Mouse (Mus musculus) cerebellum, adult (tissue): Measurements from ENCODE around the gene Taf8.

Experiments
- ATAC-seq: cut with Nextera tagmentation; 2 replicates; pipeline ENCODE4 v1.9.2; 2017; ENCODE audit warnings: mild to moderate bottlenecking, moderate library complexity, mixed read lengths; ENCODE audit not compliant: insufficient number of reproducible peaks, low FRiP score, low TSS enrichment

Taf8 gene

DNA sequence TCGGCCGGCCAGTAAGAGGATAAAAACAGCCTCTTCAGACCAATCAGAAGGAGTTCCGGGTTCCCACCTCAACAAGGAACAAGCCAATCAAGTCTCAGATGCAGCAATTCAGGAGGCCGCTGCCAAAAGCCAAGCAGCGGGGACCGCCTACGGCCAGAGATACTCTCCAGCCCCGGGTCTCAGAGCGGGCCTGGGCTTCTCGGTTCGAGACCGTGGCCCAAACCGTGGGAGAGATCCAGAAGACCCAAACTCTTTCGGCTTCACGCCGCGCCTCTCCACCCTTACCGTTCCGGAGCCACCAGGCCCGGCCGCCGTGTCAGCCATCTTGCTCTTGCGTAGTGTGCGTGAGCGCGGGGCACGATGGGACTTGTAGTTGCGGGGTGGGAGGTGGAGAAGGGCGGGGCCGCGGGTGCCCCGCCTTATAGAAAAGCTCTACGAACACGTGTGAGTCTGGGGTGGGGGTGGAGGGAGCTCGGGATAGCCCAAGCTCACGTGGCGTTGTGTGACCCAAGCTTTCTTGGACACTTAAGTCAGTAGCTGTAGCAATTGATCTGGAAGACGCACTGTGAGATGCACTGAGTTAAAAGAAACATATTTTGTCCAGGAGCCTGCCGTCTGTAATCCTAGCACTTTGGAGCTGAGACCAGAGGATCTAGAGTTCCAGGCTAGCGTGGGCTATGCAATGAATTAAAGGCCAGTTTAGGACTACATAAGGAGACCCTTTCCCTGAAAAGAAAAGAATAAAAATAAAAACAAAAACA, at the start of gene Taf8:
Taf8 (minus strand) TSS at position 347 of the 761 bp plus-strand sequence.
- ATAC-seq = peak; percentile 96

DNA sequence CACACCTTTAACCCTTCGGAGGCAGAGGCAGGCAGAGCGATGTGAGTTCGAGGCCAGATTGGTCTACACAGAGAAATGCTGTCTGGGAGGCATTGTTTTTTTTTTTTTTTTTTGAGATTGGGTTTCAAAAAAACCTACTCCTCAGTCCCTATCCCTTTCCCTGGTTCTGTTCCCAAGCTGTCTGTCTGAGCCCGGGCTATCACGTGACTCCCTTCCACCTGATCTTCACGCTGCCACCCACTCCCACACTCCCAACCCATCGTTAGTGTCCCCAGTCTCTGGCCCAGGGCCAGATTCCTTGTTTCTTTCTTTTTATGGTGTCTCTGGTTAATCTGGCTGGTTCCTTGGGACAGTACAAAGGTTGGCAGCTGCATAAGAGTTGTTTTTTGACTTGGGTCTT, 49.0 kb upstream of the Taf8 start:
- no peak for ATAC-seq

DNA sequence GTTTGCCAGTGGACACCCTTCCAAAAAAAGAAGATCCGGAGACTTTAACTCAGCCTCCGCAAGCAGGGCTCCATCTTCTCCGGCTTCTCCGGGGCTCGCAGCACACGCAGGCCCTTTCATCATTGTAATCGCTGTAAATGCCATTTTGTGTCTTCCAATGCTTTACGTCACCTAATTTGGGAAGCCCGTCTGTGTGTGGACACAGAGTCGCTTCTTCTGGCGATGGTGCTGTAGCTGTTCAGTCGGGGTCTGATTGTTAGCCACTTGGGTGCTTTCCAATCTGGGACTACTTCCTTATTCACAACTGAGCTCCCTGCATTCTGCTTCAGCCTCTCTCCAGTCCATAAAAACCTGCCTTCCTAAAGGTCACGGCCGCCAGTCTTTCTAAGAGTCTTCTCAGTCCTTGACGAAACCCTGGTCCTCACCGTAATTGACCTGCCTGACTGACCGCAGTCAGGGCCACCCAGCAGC, 43.8 kb upstream of the Taf8 start:
- no peak for ATAC-seq

DNA sequence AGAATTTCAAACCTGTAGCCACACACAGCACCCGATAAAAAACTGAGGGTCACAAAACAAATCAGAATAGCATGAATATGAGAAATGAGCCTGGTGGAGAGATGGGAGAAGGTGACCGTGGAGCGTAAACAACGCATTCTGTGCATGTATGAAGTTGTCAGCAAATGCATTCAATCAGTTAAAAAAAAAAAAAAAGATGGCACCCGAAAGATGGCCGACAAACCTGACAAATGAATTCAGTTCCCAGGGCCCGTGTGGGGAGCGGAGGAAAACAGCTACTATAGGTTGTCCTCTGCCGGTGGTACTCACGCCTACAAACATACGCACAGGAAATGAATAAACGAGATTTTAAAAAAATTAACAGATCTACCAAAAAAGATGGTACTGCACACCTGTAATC, 43.1 kb upstream of the Taf8 start:
- ATAC-seq = no peak

DNA sequence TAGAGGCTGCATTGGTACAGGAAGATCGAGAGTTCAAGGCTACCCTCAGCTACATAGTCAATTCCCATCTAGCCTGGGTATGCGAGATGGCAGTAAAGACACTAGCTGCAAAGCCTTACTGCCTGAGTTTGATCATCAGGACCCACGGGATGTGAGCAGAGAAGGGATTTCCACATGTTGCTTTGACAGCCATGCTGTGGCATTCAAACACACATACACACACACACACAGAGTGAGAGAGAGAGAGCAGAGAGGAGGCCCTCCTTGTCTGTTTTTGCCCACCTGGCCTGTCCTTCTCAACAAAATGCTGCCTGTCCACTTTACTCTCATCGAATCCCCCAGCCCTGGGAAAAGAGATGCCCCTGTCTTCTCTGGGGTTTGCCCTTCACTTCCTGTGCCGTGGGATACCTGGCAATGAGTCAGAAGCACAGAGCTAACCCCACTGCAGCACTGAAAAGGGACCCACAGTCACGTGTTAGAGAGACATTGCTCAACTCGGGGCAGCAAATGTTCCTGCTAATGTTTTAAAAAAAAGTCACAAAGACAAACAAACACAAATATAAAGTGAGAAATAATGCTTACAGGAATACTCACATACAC, 41.1 kb upstream of the Taf8 start:
- ATAC-seq = no peak

DNA sequence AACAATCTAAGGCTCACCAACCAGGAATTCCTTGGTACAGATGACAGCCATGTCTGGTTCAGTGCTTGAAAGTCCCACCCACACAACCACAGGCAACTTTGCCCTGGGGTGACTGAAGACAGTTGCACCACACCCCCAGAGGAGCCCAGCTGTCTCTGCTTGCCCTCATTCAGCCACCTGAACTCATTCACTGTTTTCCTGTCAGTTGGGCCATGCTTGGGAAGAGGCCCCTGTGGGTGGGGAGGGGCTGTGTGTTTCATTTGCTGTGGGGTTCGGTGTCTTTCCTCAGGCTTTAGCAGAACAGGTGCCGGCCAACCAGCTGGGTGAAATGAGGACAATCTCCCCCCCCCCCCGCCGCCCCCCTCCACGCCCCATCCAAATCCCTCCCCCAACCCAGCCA, 40.0 kb upstream of the Taf8 start:
- ATAC-seq = no peak

DNA sequence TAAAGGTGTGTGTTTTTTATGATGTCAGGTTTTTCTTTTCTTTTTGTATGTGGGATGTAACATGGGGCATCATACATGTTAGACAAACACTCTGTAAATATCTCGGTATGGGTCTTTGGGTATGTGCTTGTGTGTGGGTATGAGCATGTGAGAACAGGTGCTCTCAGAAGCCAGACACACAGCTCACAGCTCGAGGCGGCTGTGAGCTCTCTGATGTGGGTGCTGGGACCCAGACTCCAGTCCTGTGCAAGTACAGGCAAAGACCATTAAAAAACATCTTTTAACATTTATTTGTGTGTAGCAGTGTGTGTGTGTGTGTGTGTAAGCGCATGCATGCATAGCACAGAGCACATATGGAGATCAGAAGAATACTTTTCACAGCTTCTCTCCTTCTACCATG, 37.0 kb upstream of the Taf8 start:
- ATAC-seq = no peak

DNA sequence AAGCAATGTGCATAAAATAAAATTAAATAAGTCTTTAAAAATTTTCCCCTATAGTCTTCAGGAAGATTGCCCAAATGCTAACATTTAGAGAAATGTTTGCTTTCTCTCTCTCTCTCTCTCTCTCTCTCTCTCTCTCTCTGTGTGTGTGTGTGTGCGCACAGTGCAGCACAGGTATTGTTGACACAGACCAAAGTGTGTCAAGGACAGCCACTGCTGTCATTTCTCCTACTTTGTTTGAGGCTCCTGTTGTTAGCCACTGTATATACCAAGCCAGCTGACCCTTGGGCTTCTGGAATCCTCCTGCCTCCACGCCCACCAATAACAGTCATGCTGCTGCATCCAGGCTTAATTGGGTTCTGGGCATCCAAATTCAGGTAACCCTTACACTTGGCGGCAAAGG, 36.0 kb upstream of the Taf8 start:
- no peak for ATAC-seq

DNA sequence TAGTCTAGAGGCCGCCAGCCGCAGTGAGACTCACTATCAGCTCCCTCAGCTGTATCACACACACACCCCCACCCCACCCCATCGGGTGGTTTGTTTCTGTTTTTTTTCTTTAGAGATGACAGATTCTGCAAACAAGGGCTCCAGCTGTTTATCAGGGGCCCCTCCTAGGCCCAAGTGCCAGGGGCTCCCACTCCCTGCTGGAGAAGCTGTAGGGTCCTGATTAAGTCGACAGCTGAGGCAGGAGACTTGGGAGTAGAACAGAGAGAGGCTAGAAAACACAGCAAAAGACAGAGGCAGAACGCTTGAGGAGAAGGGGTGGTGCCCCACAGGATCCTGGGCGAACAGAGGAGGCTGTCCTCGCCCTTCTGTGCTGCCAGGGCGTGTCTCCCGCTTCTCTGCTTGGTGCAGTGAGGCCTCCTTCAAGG, 33.7 kb upstream of the Taf8 start:
- no peak for ATAC-seq

DNA sequence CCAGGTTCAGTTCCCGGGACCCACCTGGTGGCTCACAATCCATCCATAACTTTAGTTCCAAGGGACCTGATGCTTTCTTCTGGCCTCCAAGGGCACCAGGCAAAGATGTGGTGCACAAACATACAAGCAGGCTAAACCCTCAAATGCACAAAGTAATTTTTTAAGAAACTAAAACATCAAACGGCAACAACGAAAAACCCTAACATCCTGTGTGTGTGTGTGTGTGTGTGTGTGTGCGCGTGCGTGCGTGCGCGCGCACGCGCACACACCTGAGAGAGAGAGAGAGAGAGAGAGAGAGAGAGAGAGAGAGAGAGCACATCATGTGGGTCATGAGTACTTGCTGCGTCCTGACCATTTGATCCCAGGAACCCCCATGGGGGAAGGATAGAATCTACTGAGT, 31.6 kb upstream of the Taf8 start:
- no peak for ATAC-seq

DNA sequence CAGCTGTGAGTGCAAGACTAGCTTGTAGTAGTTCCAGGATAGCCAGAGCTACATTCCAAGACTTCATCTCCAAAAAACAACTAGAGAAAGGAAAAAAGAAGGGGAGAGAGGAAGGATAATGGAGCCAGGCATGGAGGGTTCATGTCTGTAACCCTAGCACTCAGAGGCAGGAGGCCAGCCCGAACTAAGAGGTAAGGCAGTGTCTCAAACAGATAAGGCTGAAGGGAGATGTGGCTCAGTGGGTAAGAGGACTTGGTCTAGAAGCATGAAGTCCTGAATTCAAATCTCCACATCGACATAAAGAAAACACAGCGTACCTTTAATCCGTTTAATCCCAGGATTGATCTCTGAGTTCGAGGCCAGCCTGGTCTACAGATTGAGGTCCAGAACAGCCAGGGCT, 30.3 kb upstream of the Taf8 start:
- ATAC-seq = no peak

DNA sequence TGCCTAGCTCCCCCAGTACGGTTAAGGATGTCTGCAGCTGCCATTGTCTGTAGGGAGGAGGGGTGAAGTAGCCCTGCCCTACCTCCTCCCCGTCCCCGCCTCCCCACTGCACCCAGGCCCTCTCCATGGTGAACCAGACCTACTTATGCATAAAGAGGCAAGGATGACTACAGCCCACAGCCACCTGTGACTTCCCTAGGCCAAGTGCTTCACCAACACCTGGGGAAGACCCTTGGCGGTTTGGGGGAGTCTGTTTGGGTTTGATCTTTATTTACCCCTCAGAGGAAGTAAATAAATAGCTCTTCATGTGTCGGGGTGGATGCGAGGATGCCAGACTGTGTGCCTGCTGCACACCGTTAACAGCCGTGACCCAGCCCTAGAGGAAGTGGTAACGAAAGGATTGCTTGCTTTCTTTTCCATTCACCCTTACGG, 29.3 kb upstream of the Taf8 start:
- ATAC-seq = no peak

DNA sequence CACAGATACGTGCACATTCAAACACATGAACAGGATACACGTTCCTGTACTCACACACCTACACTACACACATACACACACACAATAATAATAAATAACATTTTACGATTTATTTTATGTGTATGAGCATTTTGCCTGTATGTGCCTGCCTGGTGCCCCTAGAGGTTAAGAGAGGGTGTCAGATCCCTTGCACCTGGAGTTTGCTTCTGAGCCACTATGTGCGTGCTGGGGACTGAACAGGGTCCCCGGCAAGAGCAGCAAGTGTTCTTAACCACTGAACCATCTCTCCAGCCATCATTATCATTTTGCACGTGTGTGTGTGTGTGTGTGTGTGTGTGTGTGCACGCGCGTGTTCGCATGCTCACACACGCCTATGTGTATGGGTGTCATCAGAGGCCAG, 27.5 kb upstream of the Taf8 start:
- ATAC-seq = no peak

DNA sequence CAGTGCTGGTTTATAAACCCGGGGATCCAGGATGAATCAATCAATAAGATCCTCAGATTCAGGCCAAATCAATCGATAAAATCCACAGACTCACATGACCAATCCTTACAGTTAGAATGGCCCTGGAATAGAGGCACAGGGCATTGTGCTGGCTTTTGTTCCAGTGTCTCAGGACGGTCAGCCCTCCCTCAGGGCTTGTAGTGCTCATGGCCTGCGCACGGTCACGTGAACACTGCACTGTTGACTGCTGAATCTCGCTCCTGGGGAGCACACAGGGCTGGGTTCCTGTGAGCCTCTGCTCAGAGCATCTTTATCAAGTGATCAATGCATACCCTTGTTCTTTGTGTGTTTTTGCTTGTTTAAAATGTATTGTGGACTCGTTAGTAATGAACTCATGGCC, 26.8 kb upstream of the Taf8 start:
- ATAC-seq = no peak

DNA sequence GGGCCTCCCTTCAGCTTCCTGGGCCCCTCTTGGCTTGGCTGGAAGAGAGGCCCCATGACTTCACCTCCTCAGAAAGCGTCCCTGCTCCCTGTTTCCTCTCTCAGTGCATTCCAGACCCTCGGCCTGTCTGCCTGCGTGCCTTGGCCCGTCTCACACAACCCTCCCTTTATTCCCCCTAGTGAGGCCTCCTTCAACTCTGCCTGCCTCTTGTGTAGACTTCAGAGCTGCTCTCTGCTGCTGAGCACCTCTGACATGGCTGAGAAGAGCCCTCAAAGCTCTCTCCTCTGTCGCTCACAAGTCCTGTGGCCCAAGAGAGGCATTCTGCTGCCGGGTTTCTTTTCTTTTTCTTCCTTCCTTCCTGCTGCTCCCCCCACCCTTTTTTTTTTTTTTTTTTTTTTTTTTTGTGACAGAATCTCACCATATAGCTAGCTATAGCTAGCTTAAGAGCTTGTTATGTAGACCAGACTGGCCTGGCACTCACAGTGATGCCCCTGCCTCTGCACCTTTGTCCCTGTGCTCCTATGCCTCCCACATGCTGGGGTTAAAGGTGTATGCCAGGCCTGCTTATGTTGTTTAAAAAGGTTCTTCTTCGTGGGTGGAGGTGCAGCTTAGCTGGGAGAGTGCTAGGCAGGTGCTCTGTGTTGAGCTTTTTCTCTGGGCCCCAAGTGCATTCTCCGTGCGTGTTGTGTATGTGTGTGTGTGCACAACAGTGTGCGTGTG, 25.6 kb upstream of the Taf8 start:
- ATAC-seq = no peak

DNA sequence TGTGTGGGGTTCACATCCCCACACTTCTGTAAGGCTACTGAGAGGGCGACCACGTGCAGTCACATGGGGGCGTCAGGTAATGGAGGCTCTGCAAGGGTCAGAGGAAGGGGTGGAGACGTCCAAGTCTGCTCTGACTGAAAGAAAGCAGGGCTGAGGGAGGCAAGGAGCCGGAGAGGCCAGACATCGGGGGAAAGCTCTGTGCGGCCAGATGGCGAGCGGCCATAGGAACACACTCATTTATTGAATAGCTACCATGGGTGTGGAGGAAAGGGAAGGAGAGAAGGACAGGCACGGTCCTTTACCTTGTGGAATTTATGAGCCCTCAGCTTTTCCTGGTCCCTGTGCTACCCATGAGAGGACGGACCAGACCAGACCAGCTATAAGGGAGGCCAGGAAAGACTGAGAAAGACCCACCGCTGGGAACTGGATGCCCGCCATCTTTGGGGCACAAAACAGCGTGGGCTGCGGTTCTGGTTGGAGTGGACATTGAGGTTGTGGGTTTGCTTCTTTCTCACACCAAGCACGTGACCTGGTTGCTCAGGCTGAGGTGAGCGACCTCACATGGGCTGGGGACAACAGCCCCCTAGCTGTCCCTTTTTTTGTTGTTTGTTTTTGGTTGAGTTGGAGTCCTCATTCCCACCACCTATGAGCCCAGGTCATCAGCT, 24.9 kb upstream of the Taf8 start:
- no peak for ATAC-seq

DNA sequence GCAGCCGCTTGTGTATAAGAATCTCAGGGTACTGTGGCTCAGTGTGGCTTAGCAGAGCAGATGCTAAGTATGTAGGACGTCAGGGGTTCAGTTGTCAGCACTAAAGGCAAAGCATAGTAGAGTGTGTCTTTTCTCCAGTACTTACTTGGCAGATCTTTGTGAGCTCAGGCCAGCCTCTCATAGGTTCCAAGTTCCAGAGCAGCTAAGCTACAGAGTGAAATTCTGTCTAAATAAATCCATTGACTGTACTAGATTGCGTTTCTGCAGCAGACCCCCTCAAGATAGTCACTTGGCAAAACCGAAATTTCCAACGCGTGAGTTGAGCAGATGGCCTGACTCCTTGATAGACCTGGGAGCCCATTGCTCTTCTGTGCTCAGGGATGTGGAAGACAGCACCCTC, 22.9 kb upstream of the Taf8 start:
- no peak for ATAC-seq

DNA sequence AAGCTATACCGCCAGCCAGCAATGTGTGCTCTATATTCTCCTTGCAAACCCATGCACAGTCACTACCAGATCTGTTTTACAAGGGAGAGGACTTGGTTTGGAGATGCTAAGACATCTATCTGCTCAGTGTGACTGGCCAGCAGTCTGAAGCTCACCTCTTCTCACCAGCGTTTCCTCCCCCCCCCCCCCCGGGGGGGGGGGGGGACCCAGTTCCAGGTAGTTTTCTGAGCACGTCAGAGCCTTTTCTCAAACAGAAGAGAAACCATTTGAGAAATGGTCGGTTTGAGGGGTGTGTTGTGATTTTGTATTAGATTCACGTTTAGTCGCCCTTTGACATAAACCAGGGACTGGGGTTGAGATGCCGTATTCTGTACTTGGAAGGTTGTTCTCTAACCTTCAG, 22.0 kb upstream of the Taf8 start:
- ATAC-seq = no peak

DNA sequence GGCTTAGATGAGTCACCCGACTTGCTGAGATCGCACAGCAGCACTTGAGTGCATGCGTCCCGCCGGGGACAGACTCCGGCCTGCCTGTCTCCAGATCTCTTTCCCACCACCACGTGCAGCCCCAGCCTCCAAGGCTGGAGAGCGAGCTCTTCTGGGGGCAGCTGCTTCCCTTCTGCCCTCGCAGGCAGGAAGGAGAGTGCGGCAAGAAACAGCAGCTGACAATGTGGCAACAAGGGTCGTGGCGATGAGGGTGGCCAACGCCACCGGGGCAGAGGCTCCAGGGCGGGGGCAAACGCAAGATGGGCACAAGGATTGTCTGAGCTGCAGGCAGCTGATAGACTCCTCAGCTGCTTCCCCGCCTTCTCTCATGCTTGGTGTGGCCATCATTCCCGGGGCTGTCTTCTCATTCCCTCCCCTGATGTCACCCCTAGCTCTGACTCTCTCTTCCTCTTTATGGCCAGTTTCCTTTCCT, 21.2 kb upstream of the Taf8 start:
- ATAC-seq = no peak

DNA sequence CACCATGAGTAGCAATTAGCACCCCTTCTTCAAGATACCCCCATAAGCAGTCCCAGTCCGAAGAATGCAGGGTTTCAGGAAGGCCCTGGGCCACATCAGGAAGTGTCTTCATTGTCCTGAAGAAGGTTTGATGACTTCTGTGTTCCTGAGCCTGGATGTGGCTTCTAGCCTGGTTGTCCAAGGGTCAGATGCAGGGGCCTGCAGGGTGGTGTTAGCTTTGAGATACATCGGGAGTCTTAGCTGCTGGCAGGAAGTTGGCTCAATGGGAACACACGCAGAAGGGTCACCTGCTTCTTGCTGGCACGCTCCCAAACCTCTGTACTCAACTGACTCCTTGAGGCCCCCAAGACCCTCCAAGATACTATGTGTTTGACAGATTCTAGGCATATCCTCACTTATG, 20.4 kb upstream of the Taf8 start:
- ATAC-seq = no peak
